Mouse (Mus musculus): ENCODE data around the gene Rinl.

The Rinl gene

DNA sequence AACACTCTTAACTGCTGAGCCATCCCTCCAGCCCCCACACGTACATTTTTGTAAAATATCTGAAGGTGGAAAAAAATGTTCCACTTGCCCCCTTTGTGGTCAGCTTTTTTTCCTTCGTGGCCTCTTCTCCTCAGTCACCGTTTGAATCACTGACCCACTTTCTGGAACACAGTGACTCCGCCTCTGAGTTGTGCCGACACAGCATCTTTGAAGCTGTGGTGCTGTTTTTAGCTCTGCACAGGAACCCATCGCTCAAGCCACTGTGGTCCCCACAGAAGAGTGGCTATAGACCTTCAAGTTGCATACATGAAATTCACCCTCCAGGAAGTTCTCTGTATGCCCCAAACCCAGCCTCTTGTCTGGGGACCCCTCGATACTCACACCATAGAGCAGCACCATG is 7.9 kb upstream of the Rinl start:
- DNase-seq (ENCODE audit: low spot score): no peak

DNA sequence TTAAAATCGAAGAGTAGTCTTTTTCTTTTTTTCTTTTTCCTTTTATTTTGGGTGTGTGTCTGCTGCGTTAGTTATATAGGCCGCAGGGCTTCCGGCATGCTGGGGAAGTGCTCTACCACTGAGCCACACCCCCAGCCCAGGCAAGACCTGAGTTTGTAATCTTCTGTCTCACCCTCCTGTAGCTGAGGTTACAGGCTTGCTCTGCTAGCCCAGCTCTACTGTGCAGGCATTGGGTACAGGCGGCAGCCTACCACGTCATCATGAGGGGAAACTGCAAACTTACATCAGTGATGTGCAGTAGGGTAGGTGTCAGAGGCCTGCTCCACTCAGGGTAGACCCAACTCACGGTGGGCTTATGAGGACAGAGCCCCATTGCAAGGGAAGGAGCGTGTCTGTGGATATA is 7.5 kb upstream of the Rinl start:
- no peak for DNase-seq (ENCODE audit: low spot score)

GRCm38 (mm10) chr7:28785161-28785560 is 3.6 kb upstream of the Rinl start:
- DNase-seq (ENCODE audit: low spot score): no peak

GRCm38 (mm10) chr7:28787884-28788283 is 885 bp upstream of the Rinl start:
- DNase-seq (ENCODE audit: low spot score): no peak

- no peak for DNase-seq (ENCODE audit: low spot score)
These were observed 466 bp downstream of the Rinl start for GRCm38 (mm10) chr7:28789235-28789634.

DNA sequence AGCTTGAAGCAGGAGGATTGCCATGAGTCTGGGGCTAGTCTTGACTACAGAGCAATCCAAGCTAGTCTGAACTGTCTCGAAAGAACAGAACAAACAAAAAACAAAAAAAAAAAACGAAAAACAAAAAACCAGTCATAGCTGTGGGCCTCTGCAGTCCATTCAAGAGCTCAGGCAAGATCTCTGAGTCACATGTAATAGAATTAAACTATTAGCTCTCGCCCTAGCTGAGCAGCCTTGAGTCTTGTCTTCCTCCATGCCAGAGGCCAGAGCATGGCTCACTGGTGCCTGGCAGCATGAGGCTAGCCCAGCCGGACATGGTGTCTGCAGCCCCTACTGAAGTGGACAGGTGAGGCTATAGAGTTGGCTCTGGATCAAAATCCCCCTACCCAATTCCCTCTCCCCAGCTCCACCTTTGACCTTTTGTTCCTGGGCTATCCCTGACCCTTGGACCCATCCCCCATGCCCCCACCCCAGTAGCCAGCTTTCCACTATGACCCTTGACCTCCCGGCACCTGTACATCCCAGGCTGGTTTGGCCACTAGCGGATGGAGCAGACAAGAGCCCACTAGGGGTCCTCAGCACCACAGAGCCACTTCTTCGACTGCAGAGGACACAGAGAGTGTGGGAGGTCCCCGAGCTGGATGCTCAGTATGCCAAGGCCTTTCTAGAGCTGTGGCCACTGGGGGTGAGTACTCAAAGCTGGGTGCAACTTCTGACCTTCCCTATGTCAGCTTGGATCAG is 1.5 kb downstream of the Rinl start:
- DNase-seq (ENCODE audit: low spot score): peak; percentile 67

DNA sequence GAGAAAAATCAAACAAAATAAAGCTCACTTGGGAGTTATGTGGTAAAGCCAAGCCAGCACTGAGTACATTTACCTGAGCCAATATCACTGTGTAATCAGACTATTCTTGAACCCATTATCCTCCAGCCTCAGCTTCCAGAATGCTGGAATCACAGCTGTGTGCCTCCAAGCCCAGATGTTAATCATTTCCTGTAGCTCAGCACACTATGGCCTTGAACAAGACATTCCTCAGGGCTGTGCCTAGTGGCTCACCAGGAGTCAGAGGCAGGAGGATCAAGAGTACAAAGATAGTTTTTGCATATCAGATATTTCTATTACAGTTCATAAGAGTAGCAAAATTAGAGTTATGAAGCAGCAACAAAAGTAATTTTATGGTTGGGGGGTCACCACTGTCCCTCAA is 2.9 kb downstream of the Rinl start:
- DNase-seq (ENCODE audit: low spot score): no peak

- no peak for DNase-seq (ENCODE audit: low spot score)
These were observed 3.8 kb downstream of the Rinl start for GRCm38 (mm10) chr7:28792391-28793185.

DNA sequence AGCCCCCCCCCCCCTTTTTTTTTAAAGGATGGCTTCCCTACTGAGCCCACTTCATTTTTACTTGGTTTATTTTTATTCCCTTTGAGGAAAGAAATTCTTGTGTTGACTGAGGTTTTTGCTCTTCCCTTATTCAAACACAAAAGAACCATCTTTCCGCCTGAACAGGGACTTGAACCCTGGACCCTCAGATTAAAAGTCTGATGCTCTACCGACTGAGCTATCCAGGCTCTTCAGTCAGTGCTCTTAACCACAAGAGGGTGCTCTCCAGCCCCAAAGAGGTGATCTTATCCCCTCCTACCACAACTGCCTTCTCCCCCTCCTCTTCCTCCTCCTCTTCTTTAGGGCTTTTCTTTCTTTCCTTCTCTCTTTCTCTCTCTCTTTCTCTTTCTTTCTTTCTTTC is 5.1 kb downstream of the Rinl start:
- no peak for DNase-seq (ENCODE audit: low spot score)

- DNase-seq (ENCODE audit: low spot score): no peak
These were observed 5.7 kb downstream of the Rinl start for GRCm38 (mm10) chr7:28794496-28794895.

GRCm38 (mm10) chr7:28795832-28796231 is 7.1 kb downstream of the Rinl start:
- no peak for DNase-seq (ENCODE audit: low spot score)

GRCm38 (mm10) chr7:28796562-28796975 is 7.8 kb downstream of the Rinl start:
- peak; percentile 90 for DNase-seq (ENCODE audit: low spot score)

- no peak for DNase-seq (ENCODE audit: low spot score)
These were observed 11.2 kb downstream of the Rinl start for GRCm38 (mm10) chr7:28799994-28800393.

- DNase-seq (ENCODE audit: low spot score): no peak
These were observed 12.7 kb downstream of the Rinl start for GRCm38 (mm10) chr7:28801451-28801850.

- no peak for DNase-seq (ENCODE audit: low spot score)
These were observed 13.3 kb downstream of the Rinl start for GRCm38 (mm10) chr7:28801901-28802670.

- no peak for DNase-seq (ENCODE audit: low spot score)
These were observed 14.2 kb downstream of the Rinl start for GRCm38 (mm10) chr7:28802846-28803588.

- DNase-seq (ENCODE audit: low spot score): no peak
These were observed 15.0 kb downstream of the Rinl start for GRCm38 (mm10) chr7:28803756-28804155.

GRCm38 (mm10) chr7:28806869-28807268 is 18.1 kb downstream of the Rinl start:
- peak; percentile 56 for DNase-seq (ENCODE audit: low spot score)

DNA sequence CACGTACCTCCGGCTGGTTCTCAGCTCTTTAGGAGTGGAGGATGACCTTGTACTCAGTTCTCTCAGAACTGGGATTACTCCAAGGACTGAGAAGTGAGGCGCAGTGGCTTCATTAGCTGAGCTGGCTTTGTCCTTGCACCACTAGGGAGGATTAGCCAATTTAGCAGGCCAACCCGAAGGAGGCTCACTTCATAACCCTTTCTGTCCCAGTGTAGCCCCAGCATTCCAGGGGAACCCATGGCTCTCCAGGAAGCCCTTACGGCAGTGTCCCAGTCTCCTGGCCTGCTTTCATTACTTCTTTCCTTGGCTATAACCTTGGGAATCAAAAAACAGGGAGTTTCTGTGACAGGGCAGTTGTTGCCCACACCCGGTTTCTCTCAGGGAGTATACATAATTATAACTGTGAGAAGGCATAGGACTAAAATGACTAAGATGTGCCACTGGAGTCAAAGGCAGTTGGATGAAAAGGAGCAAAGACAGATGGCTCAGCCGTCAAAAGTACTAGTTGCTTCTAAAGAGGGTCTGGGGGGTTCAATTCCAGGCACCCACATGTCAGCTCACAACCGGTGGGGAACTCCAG is 19.0 kb downstream of the Rinl start:
- peak; percentile 64 for DNase-seq (ENCODE audit: low spot score)

DNA sequence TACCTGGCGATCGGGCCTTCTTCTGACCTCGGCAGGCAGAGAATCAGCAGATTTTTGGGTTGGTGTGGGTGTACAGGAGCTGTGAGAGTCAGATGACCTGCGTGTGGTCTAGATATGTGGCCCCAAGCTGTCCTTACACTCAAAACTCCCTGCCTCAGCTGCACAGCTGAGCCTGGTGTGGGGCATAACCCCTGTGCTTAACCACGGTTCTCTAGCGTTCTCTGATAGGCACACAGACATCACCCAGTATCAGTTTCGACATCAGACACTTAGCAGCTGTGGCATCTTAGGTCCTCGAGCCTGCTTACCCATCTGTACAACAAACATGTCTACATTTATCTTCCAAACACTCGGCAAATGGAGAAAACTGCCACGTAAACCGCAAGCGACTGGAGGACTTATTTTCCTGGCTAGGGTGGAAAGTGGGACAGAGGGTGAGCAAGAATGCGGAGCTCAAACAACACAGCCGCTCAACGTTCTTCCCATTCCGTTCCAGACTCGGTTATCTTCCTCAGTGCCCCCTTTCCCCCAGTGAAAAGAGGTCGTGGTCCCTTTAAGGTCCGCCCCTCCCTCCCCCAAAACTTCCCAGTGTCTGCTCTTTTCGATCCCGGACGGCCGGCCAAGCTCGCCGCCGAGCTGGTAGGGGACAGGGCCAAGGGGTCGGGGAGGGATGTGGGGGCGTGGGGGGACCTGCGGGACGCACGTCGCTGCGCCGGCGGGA is 19.6 kb downstream of the Rinl start, which contains the start of gene Hnrnpl:
Hnrnpl (plus strand) TSS at position 321 of the 721 bp plus-strand sequence.
- peak; percentile 48 for DNase-seq (ENCODE audit: low spot score)

DNA sequence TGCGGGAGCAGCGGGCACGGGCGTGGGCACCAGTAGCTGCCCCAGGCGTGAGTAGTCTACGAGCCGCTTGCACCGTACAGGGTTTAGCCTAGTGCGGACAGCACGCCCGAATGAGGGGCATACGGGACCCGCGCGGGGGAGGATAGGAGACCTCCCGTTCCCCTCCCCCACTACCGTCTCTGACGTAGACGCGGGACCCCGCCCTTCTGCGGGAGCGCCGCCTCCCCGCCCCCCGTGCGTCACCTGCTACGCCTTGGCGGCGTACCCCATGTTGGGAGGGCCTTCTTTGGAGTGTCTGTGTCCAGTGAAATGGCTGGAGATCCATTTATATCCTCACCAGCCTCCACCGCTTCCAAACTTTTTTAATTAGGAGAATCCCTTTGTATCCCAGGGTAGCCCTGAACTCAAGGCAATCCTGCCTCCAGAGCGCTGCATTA is 20.2 kb downstream of the Rinl start:
- peak; percentile 98 for DNase-seq (ENCODE audit: low spot score)

All from testis, postnatal 10 days (tissue).